Mouse (Mus musculus) cerebellum, adult 9-11 months (tissue): ENCODE results near the gene Xrcc5.

Source experiments
- DNase-seq: peaks from one replicate; pipeline ENCODE4 v3.0.0; 2022

Gene Xrcc5

DNA sequence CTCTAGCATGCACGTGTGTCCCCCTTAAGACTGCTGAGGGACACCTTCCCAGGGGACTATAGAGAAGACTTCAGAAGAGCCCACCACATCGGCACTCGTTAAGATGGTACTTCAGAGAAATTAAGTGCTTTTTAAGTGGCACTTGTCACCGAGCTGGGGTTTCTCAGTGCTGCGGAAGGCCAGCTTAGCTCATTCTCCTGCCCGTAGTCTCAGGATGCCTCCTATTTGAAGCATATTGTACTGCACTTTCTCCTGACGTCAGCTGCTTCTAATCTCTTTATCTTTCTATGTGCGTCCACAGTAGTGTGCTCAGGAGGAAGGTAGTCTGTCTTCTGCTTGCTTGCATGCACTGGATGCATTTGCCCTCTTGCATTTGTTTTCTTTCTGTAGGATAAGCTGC is 9.2 kb downstream of the Xrcc5 start:
- no peak for DNase-seq

DNA sequence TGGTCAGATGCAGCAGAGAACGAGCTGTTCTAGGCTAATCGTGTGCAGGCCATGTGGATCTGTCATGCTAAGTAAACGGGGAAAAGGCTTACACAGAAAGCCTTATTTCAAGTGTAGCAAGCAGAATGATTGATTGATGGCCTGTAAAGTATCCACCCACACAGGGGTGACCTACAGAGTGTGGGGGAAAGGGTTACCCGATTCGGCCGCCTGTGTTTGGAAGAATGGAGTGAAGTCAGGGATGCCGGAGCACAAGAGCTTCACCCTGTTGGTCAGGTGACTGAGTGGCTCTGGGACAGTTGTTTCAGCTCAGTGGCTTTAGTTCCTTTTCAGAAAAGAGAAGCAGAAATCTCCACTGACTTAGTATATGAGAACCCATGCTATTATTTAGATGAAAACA is 9.7 kb downstream of the Xrcc5 start:
- DNase-seq: no peak

DNA sequence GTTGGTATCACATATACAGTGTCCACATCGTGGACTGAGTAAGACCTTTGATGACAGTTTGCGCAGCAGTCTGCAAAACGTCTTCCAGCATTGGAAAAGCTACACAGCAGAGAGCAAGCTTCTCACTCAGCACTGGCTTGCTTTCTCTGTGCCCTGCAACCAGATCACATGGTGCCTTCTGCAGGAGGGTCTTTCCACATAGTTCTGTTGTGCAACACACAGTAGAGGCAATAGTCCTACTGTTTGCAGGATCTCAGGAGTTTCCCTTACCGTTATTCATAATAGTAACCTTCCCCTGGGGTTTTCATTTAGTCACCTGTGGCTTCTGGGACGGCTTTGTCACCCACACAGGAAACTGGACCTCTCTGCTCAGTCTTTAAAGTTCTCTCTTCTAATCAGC is 13.5 kb downstream of the Xrcc5 start:
- no peak for DNase-seq

DNA sequence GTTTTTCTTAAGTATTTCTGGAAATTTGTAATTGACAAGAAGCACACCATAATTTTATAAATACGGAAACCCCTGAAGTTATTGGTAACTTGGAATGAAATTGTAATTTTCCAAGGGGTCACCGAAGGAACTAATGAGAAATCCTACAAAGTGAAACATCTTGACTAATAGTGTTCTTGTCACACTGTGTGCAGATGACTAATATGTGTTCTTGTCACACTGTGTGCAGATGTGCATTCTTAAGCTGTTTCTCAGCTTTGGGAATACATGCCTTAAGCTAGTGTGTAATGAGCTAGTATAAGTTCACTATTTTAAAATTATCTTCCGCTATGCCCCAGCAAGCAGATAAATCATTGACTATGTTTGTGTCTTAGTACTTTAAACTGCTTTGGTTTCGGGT is 16.0 kb downstream of the Xrcc5 start:
- no peak for DNase-seq

DNA sequence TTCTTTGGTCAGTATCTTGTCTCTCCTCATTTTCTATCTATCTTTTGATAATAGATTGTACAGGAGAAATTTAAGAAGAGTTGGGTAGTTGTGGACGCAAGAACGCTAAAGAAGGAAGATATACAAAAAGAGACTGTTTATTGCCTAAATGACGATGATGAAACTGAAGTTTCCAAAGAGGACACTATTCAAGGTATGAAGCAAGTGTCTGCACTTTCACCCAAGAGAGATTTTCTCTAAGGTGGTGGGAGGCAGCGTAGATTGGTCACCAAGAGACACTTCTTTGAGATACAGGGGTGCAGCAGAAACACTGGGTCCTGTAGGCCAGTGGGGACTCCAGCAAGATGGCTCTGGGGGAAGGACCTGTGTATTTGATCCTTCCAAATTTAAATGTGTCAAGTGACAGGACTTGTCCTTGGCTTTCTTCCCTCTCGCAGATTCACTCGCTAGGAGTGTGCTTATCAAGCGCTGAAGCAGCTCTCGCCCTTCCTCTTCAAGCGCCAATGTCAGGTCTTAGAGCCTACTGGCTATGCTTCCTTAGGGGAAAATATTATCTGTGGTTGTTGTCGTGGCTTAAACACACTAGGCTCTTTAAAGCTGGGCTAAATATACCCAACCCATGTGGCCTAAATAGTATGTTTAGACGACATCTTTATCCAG is 19.1 kb downstream of the Xrcc5 start:
- no peak for DNase-seq

DNA sequence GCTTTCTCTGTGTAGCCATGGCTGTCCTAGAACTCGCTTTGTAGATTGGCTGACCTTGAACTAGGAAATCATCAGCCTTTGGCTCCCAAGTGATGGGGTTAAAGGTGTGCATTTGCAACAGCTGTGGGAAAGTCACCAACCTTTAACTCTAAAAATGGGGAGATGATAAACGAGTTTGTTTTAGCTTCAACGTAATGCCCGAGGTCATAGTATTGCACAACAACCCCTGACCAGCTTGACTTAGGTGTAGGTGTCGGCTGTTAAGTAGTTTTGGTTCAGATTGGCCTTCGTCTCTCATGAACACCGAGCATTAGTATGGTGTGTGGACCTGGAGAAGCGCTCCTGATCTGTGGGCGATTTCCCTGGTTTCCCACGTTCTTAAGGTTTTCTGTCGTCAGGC is 27.6 kb downstream of the Xrcc5 start:
- no peak for DNase-seq

DNA sequence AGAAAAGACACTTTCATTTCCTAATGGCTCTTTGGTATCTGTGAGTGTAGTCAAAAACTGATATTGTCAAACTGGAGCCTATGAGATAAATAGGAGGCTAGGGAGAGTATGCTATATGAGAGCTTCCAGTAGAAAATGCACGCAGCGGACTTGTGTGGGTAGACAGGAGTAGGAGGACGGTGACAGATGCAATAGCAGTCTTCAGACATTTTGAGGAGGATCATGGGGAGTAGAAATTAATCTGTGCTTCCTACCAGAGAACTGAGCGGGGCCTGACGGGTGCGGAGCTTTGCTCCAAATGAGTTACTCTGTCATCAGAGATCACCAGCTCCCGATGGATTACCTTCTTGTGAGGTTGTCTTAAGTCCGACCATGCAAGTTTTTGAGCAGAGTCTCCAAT is 29.6 kb downstream of the Xrcc5 start:
- DNase-seq: no peak

DNA sequence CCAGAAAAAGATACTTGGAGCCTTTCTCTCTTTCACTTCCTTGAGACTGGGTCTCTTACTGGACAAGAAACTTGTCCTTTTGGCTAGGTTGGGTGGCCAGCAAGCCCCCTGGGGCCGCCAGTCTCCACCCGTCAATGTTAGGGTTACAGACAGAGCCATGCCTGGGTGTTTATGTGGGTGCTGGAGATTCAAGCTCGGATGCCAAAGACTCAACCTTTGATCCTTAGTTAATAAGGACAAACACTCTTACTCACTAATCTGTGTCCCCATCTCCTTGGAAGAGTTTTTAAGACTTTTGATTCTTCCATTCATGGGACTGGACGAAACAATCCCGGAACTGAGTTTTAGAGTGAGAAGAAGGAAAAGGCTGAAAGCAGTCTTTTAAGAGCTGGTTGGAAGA is 31.1 kb downstream of the Xrcc5 start:
- no peak for DNase-seq

DNA sequence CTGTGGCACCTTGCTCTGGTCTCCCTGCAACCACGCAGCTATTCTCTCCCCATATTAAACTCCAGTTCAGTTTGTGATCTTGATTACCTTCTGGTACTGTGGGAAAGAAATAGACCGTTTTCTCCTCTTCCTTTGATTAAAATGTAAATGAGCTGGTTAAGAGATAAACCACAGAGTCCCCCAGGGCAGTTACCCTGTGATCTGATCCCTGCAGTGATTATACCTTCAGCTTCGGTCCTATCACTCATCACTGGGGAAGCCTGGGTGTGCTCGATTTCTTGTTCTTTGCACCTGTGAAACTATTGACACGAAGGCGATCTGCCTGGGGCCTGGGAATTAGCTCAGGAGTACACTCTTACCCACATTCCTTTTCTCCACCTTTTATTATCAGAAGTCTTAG is 40.7 kb downstream of the Xrcc5 start:
- no peak for DNase-seq

DNA sequence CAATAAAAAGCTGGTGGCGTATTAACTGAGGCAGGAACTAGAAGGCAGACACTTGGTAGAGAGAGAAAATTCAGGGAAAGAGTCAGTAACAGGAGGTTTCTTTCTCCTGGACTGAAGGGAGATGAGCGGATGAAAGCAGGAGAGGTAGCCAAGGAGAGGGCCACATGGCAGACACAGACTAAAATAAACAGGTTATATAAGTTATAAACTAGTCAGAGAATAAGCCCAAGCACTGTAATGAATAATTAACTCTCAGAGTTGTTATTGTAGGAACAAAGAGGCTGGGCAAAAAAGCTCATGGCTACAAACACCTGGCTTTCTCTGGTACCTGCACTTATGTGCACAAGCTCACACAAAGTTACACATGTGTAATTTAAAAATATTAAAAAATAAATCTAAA is 47.6 kb downstream of the Xrcc5 start:
- DNase-seq: no peak

DNA sequence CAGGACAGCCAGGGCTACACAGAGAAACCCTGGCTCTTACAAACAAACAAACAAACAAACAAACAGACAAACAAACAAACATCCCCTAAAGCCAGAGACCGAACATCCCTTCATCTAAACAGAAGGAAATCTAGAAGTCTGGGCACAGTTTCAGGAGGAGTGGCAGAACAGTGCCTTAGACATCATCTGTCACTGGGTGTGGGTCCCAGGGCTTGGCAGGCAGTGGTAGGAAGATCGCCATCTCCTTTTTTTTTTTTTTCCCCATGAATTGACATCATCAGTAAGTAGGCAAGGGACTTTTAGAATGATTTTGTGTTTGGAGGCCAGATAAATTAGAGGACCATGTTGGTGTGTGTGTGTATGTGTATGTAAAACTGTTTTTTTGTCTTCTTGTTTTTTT is 51.0 kb downstream of the Xrcc5 start:
- no peak for DNase-seq

DNA sequence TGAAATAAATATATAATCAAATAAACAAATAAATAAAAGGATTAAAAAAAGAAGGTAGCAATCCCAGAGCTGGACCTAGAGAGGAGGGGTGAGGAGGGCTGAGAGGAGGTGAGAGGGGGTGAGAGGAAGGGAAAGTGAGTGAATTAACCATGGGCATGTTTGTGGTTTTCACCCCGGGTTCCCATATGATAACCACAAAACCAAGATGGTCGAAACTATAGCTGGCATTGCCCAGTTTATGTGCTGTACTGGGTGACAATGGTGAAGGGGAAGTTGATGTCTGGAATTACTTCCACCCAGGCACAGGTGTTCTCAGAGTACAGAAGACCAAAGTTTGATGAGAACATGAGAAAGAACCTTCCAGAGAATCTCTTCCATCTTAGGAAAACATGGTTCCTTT is 52.2 kb downstream of the Xrcc5 start:
- DNase-seq: no peak

DNA sequence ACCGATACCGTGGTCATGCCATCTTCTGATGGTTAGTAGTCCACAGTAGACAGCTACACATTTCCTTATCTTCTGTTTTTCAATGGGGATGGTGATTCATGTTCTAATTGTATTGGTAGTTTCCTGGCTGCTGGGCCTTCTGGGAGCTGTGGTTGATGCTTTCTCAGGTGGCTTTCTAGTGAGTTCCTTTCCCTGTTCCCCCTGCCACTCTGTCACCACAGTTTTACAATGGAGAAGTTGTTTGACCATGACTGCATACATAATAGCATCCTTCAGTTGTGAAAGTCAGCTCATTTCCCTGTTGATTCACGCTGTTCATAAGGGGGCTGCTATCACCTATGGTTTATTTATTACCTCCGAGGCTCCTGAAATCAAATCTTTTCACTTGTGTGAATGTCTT is 53.6 kb downstream of the Xrcc5 start:
- DNase-seq: no peak

DNA sequence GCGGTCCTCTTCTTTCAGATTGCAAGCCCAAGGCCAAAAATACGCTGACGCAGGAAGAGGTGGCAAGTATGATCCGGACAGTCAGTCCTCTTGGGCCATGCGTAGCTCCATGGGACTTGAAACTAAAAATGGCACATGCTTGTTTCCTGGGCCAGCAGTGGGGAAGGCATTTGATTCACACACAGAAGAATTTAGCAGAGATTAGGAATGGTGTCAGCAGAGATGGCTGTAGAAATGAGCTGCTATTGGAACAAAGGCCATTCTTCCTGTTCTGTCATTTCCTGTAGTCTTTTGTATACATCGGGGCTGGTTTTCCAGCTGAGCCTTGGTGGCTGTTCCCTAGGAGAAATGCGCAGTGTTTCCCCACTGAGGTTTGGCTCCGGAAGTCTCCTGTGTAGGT is 57.4 kb downstream of the Xrcc5 start:
- DNase-seq: no peak

DNA sequence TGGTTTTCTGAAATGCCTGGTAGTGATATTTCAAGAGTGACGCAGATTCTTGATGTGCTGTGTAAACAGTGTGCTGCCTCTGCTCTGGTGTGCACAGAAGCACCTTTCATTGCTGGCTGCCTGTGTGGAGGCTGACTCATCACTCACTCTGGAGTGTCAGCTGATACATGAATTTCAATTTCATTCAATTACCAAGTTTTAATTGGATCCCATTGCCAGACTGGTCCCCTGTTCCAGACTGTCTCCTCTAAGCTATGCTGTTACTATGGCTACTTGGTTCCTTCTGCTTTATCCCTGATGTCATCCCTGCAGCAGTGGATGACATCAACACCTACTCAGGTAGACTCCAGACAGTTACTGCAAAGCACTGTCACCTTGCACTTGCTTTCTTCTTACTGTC is 65.3 kb downstream of the Xrcc5 start:
- DNase-seq: no peak

DNA sequence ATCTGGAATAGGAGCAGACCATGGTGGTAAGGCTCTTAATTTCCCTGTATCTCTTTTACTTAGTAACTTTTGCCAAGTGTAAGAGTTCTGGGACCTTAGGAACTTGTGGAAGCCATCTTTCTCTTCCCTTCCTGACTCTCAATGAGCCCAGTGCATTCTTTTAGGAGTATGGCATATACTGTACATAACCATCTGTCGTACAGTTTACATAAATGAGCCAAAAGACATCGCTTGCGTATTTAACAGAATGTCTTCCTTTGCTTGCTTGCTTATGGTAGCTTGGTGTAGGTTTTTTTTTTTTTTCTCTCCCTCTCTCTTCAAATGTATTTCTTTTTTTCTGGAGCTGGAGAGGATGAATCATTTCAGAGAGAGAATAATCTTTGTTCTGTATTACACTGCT is 65.7 kb downstream of the Xrcc5 start:
- DNase-seq: no peak

DNA sequence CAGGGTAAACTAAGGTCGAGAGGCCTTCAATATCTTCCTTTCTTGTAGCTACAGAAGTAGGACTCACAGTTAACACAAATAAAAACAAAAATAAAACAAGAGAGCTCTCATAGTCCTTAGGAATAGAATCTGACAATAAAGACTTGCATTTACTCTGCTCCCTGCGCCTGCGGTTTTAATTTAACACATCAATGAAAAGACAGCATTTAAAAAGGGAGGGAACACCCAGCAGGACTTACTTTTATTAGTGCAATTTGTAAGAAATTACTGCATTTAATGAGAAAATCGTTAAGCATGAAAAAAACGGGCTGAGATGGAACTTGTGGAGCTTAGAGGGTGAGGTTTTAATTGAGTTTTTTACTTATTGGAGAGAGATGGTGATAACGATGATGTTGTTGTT is 66.4 kb downstream of the Xrcc5 start:
- DNase-seq: no peak

DNA sequence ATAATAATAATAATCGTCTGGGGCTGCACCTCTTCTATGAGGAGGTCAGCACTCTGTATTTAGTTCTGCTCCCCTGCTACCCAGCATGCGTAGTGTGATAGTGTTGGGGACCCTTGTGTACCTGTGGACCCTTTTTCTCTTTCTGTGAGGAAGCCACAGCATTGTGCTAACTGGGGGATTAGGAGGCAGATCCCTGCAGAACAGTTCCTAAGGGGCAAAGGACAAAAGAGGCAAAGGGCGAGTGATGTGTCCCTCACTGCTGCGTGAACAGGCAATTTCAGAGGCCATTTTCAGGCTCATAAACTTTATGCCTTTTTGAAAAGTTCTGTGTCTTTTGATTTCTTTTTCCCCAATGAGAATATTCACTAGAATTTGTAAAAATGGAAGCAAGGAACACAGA is 66.8 kb downstream of the Xrcc5 start:
- DNase-seq: no peak

DNA sequence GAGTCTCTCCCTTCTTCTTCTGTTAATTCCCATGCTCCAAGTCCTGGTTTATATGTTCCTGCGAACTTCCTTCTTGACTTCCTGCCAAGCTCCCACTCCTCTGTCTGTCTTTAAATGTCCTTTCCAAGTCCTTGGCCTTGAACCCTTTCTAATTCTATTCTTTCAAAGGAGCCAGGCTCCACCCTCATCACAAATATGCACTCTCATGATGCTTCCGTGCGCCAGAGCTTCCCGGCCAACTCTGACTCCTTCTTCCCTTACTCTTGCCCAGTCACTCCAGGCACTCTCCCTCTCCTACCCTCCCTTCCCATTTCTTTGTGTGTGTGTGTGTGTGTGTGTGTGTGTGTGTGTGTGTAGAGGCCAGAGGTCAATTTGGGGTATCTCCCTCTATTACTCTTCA is 70.9 kb downstream of the Xrcc5 start:
- DNase-seq: no peak

DNA sequence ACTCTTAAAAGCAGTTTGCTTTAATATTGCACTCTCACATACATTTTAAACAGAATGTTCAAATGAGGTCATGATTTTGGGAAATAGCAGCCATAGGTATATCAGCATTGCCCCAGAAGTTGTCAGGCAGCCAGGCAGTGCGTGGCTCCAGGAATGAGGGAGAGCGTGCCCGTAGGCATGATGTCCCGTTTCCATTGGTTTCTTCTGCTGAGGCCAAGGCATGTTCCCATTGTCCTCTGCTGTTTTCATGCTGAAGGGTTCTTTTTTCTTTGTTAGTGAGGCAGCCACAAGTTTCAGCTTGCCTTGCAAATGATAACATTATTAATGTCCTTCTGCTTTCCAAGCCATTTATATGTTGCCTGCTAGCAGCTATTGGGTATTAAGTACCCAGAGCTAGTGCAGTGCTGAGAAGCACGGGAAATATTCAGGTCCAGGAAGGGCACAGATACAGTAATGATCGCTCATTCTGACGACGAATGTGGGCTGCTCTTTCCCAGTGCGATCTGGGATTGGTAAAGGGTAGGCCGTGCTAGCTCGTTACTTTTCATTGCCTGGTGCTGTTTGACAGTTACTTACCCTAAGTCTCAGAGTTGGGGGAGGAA is 72.6 kb downstream of the Xrcc5 start:
- no peak for DNase-seq

DNA sequence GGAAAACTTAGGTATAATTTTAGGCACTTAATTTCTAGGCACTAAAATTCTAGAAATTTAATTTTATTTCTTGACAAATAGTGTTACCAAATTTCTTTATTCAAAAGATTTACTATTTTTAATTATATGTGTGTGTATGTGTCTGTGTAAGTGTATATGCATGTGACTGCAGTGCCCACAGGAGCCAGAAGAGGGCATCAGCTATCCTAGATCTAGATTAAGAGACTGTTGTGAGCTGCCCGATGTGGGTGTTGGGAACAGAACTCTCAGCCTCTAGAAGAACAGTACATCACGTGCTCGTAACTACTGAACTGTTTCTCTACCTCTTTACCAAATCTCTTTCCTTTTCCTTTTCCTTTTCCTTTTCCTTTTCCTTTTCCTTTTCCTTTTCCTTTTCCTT is 73.3 kb downstream of the Xrcc5 start:
- no peak for DNase-seq

DNA sequence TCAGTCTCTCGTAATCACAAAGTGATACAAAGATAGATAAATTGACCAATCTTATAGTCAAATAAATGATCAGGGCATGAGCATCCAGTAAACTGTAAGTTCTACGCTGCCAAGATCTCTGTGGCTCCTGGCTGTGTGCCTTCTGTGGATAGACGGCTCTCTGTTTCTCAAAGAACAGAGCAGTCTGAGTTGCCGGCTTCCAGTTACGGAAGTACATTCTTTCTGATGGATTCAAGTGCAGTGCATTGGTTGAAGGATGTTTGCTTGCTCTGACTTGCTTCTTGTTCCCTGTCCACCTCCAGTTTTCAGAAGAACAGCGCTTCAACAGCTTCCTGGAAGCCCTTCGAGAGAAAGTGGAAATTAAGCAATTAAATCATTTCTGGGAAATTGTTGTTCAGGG is 75.8 kb downstream of the Xrcc5 start:
- DNase-seq: no peak

DNA sequence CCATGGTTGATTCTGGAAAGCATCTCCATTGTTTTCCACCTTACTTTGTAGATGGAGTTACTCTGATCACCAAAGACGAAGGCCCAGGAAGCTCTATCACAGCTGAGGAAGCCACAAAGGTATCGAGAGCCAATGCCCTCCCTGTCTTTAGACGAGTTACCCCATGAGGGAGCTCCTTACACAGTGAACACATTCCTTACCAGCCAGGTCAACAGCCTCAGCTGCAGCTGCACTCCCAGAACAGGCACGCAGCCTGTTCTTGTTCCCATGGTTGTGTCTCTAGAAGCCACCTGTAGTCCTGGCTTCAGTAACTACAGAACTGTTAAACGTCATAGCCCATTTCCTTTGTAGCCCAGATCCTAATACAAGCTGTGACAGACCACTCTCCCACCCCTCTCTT is 76.4 kb downstream of the Xrcc5 start:
- no peak for DNase-seq

DNA sequence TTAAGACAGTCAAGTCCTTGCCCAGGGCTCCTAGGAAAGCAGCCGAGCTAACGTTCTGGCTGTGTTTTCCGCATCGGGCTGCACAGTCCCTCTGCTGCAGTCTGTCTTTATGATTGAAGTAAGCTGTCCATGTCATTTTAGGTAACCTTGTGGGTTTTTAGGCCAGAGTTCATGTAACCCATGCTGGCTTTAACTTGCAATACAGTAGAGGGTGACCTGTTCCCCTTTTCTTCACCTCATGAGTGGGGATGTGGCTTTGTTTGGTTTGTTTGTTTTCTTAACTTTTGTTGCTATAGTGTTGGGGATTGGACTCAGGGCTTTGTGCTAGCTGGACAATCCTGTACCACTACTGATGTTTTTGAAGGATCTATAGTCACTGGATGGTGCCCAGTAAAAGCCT is 83.2 kb downstream of the Xrcc5 start:
- no peak for DNase-seq

DNA sequence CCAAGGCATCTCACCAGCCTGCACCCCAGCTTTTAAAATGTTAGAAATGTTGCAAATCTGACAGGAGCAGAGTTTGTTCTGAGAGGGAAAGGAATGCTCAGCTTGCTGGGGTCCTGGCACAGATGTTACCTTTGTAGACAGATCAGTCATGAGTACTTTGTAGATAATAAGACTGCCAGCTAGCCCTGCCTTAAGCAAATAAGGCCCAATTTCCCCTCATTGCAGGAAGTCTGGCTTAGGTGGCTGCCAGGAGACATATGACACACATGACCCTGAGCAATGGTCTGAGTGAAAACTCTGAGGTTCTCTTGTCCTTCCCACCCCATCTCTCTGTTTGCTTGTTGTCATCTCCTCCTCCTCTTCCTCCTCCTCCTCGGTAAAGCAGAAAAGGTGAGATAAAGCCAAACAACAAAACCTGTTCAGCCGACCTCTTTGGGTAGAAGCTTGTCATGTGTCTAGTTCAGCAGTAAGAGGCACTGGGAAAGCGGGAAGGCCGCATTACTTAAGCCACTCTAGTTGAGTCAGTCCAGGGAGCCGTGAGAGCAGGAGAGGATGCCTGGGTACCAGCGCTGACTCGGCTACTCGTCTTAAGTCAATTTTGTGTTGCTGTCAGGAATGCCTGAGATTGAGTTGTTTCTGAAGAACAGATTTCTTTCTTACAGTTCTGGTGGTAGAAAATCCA is 92.6 kb downstream of the Xrcc5 start:
- DNase-seq: no peak
